Mouse (Mus musculus): ENCODE data around the gene Ifrd2. TPM values are rescaled to one million over a fixed set of nuclear protein-coding genes. Genes with fewer than 3 reads are reported as not detected.

Gene Ifrd2
- polyA plus RNA-seq, 1 experiment from 2014 or later = 16.5 TPM

- Histone ChIP-seq H3K4me3 (replicated peaks; ENCODE audit: low read length) (no peak overlapping the region), H3K36me3 (replicated peaks; ENCODE audit: control insufficient read depth, insufficient read depth) (peaks cover 64% of the 10 kb centered on the region), H3K27ac (no peak overlapping the region)
Observed at GRCm38 (mm10) chr9:107620954-107621353, 33.5 kb downstream of the Ifrd2 start.

DNA sequence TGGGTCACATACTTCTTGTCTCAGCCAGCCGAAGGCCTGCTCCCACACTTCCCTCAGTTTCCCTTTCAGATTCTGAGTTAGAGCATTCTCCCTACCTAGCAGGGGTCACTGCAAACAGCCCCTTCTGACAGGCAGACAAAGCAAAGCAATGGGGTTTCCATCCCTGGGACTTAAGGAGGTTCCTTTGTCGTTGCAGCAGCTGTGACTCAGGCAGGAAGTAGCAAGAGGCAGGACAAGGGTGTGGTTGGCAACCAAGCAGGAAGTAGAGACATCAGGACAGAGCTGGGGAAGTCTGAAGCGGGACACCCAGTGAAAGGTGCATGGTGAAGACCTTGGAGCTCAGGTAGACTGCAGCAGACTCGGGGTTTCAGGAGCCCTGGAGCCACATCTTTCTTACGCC, 37.1 kb downstream of the Ifrd2 start:
- Histone ChIP-seq H3K27me3 (ENCODE audit: control insufficient read depth, insufficient read depth, low read length) (no peaks in the 10 kb centered on the region), H3K4me1 (replicated peaks; ENCODE audit: control insufficient read depth, insufficient read depth, low read length) (peaks cover 39% of the 10 kb centered on the region), H3K4me3 (replicated peaks; ENCODE audit: low read length) (no peak overlapping the region), H3K36me3 (replicated peaks; ENCODE audit: control insufficient read depth, insufficient read depth) (peaks cover 30% of the 10 kb centered on the region), H3K9ac (no peak overlapping the region), H3K27ac (peak overlapping the region; percentile 43), H3K4me2 (replicated peaks) (no peak overlapping the region), H3K9me3 (ENCODE audit: control insufficient read depth, low read length) (no peaks in the 10 kb centered on the region)
- WGBS = 64% methylated on average over 5 of the region's 5 CpGs
- DNase-seq (ENCODE audit: low spot score) (no peak), ATAC-seq (ENCODE audit: low FRiP score) (no peak)

More at GRCm38 (mm10) chr9:107620954-107621353, 33.5 kb downstream of the Ifrd2 start:
- H3K27me3 ChIP-seq (ENCODE audit: control insufficient read depth, insufficient read depth, low read length) = no peaks in the 10 kb centered on the region
- ATAC-seq (ENCODE audit: low FRiP score) (no peak), DNase-seq (ENCODE audit: low spot score) (no peak)
- H3K4me1 ChIP-seq (replicated peaks; ENCODE audit: control insufficient read depth, insufficient read depth, low read length) = peaks cover 11% of the 10 kb centered on the region; the same call in 1 of the 2 replicates
- no peaks in the 10 kb centered on the region for H3K9me3 ChIP-seq (ENCODE audit: control insufficient read depth, low read length)
- H3K9ac ChIP-seq = no peak overlapping the region
- no peak overlapping the region for H3K4me2 ChIP-seq (replicated peaks)

DNA sequence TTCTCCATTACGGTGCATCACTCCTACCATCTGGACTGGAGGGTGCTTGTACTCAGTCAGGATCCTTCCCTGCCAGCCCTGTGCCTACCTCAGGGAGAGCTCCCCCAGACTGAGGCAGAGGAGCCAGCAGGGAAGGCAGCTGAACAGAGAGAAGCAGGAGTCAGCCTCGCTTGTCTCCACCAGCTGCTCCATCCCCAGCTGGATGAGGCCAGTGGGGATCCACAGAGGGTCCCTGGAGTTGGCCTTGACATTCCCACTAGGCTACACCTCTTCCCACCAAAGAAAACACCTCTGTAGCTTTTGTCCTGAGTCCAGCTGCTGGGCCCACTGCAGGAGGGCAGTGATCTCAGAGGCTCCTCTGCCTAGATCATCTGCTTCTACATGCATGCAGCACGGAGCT, 37.5 kb downstream of the Ifrd2 start:
- Histone ChIP-seq H3K9ac (no peak overlapping the region), H3K4me1 (replicated peaks; ENCODE audit: control insufficient read depth, insufficient read depth, low read length) (peaks cover 43% of the 10 kb centered on the region), H3K36me3 (replicated peaks; ENCODE audit: control insufficient read depth, insufficient read depth) (peaks cover 26% of the 10 kb centered on the region), H3K4me2 (replicated peaks) (no peak overlapping the region), H3K27me3 (ENCODE audit: control insufficient read depth, insufficient read depth, low read length) (no peaks in the 10 kb centered on the region), H3K27ac (peak overlapping the region; percentile 4; the same call in 1 of the 2 replicates), H3K9me3 (ENCODE audit: control insufficient read depth, low read length) (no peaks in the 10 kb centered on the region), H3K4me3 (replicated peaks; ENCODE audit: low read length) (no peak overlapping the region)
- no peak for DNase-seq (ENCODE audit: low spot score)
- no peak for ATAC-seq (ENCODE audit: low FRiP score)
- 72% methylated on average over 3 of the region's 3 CpGs for WGBS

- no peak overlapping the region for H3K9ac ChIP-seq
- H3K27me3 ChIP-seq (ENCODE audit: control insufficient read depth, insufficient read depth, low read length) = no peaks in the 10 kb centered on the region
- ATAC-seq (ENCODE audit: low FRiP score) = no peak
- H3K9me3 ChIP-seq (ENCODE audit: control insufficient read depth, low read length) = no peaks in the 10 kb centered on the region
- H3K4me1 ChIP-seq (replicated peaks; ENCODE audit: control insufficient read depth, insufficient read depth, low read length) = peaks cover 49% of the 10 kb centered on the region
- no peak overlapping the region for H3K4me3 ChIP-seq (replicated peaks; ENCODE audit: low read length)
- DNase-seq (ENCODE audit: low spot score) = no peak
- peak overlapping the region; percentile 98; the same call in 1 of the 2 replicates for H3K4me2 ChIP-seq (replicated peaks)
- 87% methylated on average over 12 of the region's 12 CpGs for WGBS
- peak overlapping the region; percentile 93 for H3K27ac ChIP-seq
- peaks cover 20% of the 10 kb centered on the region; the same call in 1 of the 2 replicates for H3K36me3 ChIP-seq (replicated peaks; ENCODE audit: control insufficient read depth, insufficient read depth)
Observed at GRCm38 (mm10) chr9:107625351-107626128, 38.1 kb downstream of the Ifrd2 start.

DNA sequence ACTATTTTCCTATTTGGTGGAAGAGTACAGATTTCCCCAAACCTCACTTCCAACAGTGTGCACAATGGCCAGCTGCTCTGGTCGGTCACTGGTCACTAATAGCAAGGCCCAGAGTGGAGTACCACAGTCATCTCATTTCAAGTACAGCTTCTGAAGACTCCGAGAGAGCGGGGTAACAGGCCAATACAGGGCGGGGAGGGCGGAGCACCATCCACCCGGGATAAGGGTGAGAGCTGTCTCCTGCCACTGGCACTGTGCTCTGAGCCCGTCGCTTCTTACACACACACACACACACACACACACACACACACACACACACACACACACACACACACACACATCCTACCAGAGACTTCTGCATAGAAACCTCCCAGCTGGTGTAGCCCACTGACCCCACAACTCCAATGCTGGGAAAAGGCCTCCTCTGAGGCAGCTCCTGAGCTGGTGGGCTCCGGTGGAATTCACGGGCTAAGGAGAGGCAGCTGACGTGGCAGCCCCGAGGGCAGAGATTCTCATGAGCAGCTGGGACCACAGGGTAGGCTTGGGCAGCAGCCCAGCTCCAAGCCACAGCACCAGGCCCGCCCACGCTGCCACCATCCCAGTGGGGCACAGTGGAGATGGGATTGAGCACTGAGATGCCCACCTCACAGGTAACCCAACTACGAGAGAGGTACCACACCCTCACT, 38.9 kb downstream of the Ifrd2 start:
- H3K27ac ChIP-seq = peak overlapping the region; percentile 93
- peaks cover 56% of the 10 kb centered on the region for H3K4me1 ChIP-seq (replicated peaks; ENCODE audit: control insufficient read depth, insufficient read depth, low read length)
- peak overlapping the region; percentile 51 for H3K9ac ChIP-seq
- WGBS = 28% methylated on average over 15 of the region's 15 CpGs
- peak overlapping the region; percentile 98 for H3K4me2 ChIP-seq (replicated peaks)
- H3K27me3 ChIP-seq (ENCODE audit: control insufficient read depth, insufficient read depth, low read length) = no peaks in the 10 kb centered on the region
- DNase-seq (ENCODE audit: low spot score) (peak; percentile 60), ATAC-seq (ENCODE audit: low FRiP score) (peak; percentile 39)
- H3K36me3 ChIP-seq (replicated peaks; ENCODE audit: control insufficient read depth, insufficient read depth) = peaks cover 19% of the 10 kb centered on the region; the same call in 1 of the 2 replicates
- H3K4me3 ChIP-seq (replicated peaks; ENCODE audit: low read length) = no peak overlapping the region
- H3K9me3 ChIP-seq (ENCODE audit: control insufficient read depth, low read length) = no peaks in the 10 kb centered on the region

DNA sequence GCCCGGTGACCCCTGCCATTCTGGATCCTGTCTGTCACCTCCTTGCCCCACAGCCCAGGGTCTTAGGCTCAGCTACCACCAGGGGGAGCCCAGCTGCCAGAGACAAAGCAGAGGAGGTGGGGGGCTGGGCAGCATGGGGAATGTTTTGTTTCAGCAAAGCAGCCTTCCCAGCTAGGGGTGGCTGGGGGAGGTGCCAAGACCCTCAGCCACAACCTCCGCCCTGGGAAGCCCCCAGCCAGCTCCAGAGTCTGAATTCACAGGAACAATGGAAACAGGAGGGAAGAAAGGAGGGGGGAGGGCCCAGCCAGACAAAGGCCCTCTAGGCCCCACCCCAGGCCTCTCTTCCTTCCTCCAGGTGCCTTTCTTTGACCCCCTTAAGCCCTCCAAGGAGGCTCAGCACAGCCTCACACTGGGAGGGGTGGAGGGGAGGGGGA, 39.4 kb downstream of the Ifrd2 start:
- ATAC-seq (ENCODE audit: low FRiP score) (peak; percentile 68), DNase-seq (ENCODE audit: low spot score) (peak; percentile 79)
- 0% methylated on average over 2 of the region's 2 CpGs for WGBS
- peak overlapping the region; percentile 93 for H3K27ac ChIP-seq
- H3K9ac ChIP-seq = peak overlapping the region; percentile 51
- peaks cover 61% of the 10 kb centered on the region for H3K4me1 ChIP-seq (replicated peaks; ENCODE audit: control insufficient read depth, insufficient read depth, low read length)
- no peaks in the 10 kb centered on the region for H3K27me3 ChIP-seq (ENCODE audit: control insufficient read depth, insufficient read depth, low read length)
- no peaks in the 10 kb centered on the region for H3K9me3 ChIP-seq (ENCODE audit: control insufficient read depth, low read length)
- peak overlapping the region; percentile 98 for H3K4me2 ChIP-seq (replicated peaks)
- no peak overlapping the region for H3K4me3 ChIP-seq (replicated peaks; ENCODE audit: low read length)
- H3K36me3 ChIP-seq (replicated peaks; ENCODE audit: control insufficient read depth, insufficient read depth) = peaks cover 19% of the 10 kb centered on the region; the same call in 1 of the 2 replicates

DNA sequence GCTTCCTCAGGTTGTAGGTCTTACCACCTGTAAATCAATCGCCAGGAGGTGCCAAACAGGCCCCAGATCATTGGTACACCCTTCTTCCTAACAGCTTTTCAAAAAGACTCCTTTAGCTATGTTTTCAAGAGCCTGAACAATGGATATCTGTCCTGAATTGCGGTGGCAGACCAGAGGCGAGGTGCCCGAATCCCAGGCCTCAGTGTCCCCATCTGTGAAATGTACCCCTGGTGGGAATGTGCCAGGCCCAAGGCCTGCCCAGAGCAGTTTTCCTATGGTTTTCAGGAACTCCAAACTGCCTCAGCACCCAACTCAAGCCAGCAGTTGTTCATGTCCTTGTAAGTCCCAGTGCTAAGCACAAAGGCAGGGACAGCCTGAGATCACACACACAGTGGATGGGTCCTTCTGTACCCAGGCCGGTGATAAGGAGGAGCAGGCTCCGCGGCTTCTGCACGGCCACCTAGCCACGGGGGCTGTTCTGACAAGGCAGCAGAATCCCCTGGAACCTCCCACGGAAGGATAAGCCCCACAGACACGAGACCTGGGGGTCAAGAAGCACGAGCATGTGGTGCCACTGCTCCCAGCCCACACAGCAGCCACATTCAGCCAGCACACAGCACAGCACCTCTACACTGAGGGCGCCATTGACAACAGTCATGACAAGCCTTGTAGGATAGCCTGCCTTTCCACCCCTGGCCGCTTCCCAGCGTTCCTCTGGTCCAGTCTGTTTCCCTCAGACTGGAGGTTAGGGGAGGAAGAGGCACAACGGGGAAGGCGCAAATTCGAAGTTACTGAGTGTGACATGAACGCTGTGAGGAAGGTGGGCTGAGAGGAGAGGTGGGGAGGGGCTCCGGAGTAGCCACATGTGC, 40.2 kb downstream of the Ifrd2 start:
- no peak for DNase-seq (ENCODE audit: low spot score)
- no peak overlapping the region for H3K4me3 ChIP-seq (replicated peaks; ENCODE audit: low read length)
- WGBS = 13% methylated on average over 20 of the region's 20 CpGs

DNA sequence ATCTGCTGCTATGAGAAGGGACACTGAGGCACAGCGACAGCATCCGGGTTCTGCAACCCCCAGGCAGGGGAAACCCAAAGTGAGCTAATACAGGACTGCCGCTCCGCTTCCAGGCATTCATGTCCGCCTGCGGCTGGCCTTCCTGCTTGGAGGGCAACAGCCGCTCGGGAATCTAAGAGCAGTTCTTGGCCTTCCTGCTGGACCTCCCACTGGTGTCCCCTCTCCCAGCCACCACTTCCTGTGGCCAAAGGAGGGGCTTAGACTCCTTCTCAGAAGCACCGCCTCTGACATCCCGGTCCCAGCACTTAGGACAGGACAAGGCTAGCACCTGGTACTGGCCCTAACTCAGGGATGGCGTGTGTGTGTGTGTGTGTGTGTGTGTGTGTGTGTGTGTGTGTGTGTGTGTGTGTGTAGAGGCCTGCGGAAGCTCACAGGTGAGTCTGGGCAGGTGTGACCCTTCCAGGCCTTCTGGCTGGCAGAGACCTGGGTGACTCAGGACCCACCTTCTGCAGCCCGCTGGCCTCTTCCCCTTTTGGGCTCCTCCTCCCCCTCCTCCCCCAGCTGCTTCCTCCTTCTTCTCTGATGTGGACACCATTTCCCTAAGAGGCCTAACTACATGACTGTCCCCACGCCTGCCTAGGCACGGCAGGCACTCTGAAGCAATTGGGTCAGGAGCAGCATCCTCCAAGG, 41.4 kb downstream of the Ifrd2 start:
- H3K4me2 ChIP-seq (replicated peaks) = peak overlapping the region; percentile 98
- ATAC-seq (ENCODE audit: low FRiP score) (no peak), DNase-seq (ENCODE audit: low spot score) (no peak)
- H3K9me3 ChIP-seq (ENCODE audit: control insufficient read depth, low read length) = no peaks in the 10 kb centered on the region
- peaks cover 73% of the 10 kb centered on the region for H3K4me1 ChIP-seq (replicated peaks; ENCODE audit: control insufficient read depth, insufficient read depth, low read length)
- 27% methylated on average over 13 of the region's 15 CpGs for WGBS
- H3K27me3 ChIP-seq (ENCODE audit: control insufficient read depth, insufficient read depth, low read length) = no peaks in the 10 kb centered on the region
- no peak overlapping the region for H3K4me3 ChIP-seq (replicated peaks; ENCODE audit: low read length)
- H3K36me3 ChIP-seq (replicated peaks; ENCODE audit: control insufficient read depth, insufficient read depth) = peaks cover 11% of the 10 kb centered on the region; the same call in 1 of the 2 replicates
- peak overlapping the region; percentile 93 for H3K27ac ChIP-seq
- H3K9ac ChIP-seq = peak overlapping the region; percentile 51

More for the DNA sequence above, 40.2 kb downstream of the Ifrd2 start:
- H3K9me3 ChIP-seq (ENCODE audit: control insufficient read depth, low read length) = no peaks in the 10 kb centered on the region
- H3K36me3 ChIP-seq (replicated peaks; ENCODE audit: control insufficient read depth, insufficient read depth) = peaks cover 14% of the 10 kb centered on the region; the same call in 1 of the 2 replicates
- peak overlapping the region; percentile 93 for H3K27ac ChIP-seq
- no peaks in the 10 kb centered on the region for H3K27me3 ChIP-seq (ENCODE audit: control insufficient read depth, insufficient read depth, low read length)
- H3K4me1 ChIP-seq (replicated peaks; ENCODE audit: control insufficient read depth, insufficient read depth, low read length) = peaks cover 68% of the 10 kb centered on the region
- no peak for ATAC-seq (ENCODE audit: low FRiP score)
- peak overlapping the region; percentile 98 for H3K4me2 ChIP-seq (replicated peaks)
- H3K9ac ChIP-seq = peak overlapping the region; percentile 51

Measured in hindbrain, embryonic 14.5 days (tissue).